Mouse (Mus musculus) megakaryocyte, embryonic 14.5 days (primary cell): ENCODE results near the gene D1Ertd622e.

ENCODE experiments used
- FLI1 ChIP-seq: IDR thresholded peaks from 2 replicates; pipeline ENCODE4 v1.6.1; 2012; ENCODE audit warnings: low read length, inconsistent platforms, mixed read lengths
- GATA1 ChIP-seq: IDR thresholded peaks from 3 replicates; pipeline ENCODE4 v1.6.1; 2012; ENCODE audit warnings: mixed read lengths, low read length, inconsistent platforms, borderline replicate concordance

DNA sequence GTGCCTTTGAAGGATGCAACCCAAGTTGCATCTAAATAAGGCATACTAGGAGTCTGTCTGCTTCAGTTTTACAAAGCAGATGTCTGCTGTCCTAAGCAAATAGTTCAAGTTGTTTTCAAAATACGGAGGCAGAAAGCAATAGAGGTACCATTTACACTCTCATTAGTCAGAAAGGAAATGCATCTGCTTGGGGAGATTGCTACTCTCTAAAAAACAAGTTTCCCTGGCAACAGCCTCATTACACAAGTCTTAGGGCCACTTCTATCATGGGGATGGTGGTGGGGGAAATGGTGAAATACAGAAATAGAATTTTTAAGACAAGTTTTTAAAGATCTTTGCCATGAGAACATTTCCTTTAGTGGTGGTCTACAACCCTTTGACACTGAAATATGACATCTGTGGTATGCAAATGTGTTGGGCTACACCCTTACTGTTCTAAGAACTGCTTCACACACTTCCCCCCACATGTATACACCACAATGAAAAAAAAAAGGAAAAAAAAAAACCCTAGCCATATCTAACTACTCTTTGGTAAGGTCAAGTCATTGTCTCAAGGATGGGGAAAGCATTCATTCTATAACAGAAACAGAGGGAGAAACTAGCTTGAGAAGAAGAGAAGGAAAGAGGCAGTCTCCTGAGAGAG, 38.5 kb downstream of the D1Ertd622e start:
- no peak for TF ChIP-seq GATA1
- TF ChIP-seq FLI1 = no peak
